Mouse (Mus musculus): ENCODE measurements around the gene Kbtbd6.

GRCm38 (mm10) chr14:79488531-79488930 is 36.9 kb downstream of the Kbtbd6 start:
- no peak for TF ChIP-seq CTCF (IDR thresholded peaks at IDR 0.05; ENCODE audit: low read depth, low read length)
- TF ChIP-seq POLR2A (IDR thresholded peaks at IDR 0.05; ENCODE audit: extremely low read depth, insufficient read depth, low read length) = no peak
